Mouse (Mus musculus) olfactory bulb, adult 2 months (tissue): ENCODE data around the gene Pgm5. TPM values are rescaled to one million over a fixed set of nuclear protein-coding genes. Genes with fewer than 3 reads are reported as not detected.

Source experiments
- H3K27ac ChIP-seq: fragments of 200-500 bp; 2 replicates; pipeline ENCODE4 v1.5.1; 2012; ENCODE audit warnings: low read depth, low read length; ENCODE audit not compliant: insufficient read depth
- H3K4me1 ChIP-seq: fragments of 200-500 bp; 2 replicates; pipeline ENCODE4 v1.6.1; 2012; ENCODE audit warnings: low read length; ENCODE audit not compliant: control insufficient read depth, insufficient read depth
- H3K4me3 ChIP-seq: fragments of 200-500 bp; 2 replicates; pipeline ENCODE4 v1.5.1; 2012; ENCODE audit warnings: mild to moderate bottlenecking, low read depth, low read length, moderate library complexity; ENCODE audit not compliant: insufficient read depth
- CTCF ChIP-seq: fragments of 200-500 bp; IDR thresholded peaks from 2 replicates; pipeline ENCODE4 v1.5.1; 2012; ENCODE audit warnings: low read depth, mild to moderate bottlenecking, low read length, moderate library complexity; ENCODE audit not compliant: insufficient read depth
- POLR2A ChIP-seq: fragments of 200-500 bp; IDR thresholded peaks from 2 replicates; pipeline ENCODE4 v1.6.1; 2012; ENCODE audit warnings: mild to moderate bottlenecking, low read depth, low read length, moderate library complexity; ENCODE audit not compliant: insufficient read depth
- WGBS: fragments of 180-500 bp; shearing (Covaris S2); methylation state at CpG from one replicate; pipeline ENCODE4 v1.1.7; 2018; 5-methylcytosine and 5-hydroxymethylcytosine counted together
- polyA plus RNA-seq: library from polyadenylated mRNA; stranded (reverse); fragments of >200 nt; gene quantifications from 2 replicates; pipeline ENCODE4 v1.2.4, GENCODE M21; 2012; ENCODE audit warnings: low replicate concordance; ENCODE audit not compliant: missing spikeins, insufficient read depth, insufficient read length

Gene Pgm5
- polyA plus RNA-seq, 1 experiment, result not detected

- TF ChIP-seq CTCF (no peak), POLR2A (no peak)
- H3K4me3 ChIP-seq, result no peak overlapping the region
- no peak overlapping the region for H3K27ac ChIP-seq
- H3K4me1 ChIP-seq, result no peaks in the 10 kb centered on the region
- 84% methylated on average over 3 of the region's 3 CpGs for WGBS
Observed at GRCm38 (mm10) chr19:24671571-24671970, 190.1 kb downstream of the Pgm5 start.

- no peak overlapping the region for H3K4me3 ChIP-seq
- H3K27ac ChIP-seq, result no peak overlapping the region
- WGBS, result 70% methylated on average over 3 of the region's 3 CpGs
- TF ChIP-seq CTCF, result no peak
- TF ChIP-seq POLR2A, result no peak
- H3K4me1 ChIP-seq, result no peaks in the 10 kb centered on the region
Observed at GRCm38 (mm10) chr19:24667527-24667926, 194.1 kb downstream of the Pgm5 start.

- WGBS, result 68% methylated on average over 11 of the region's 11 CpGs
- Histone ChIP-seq H3K4me1 (no peaks in the 10 kb centered on the region), H3K4me3 (no peak overlapping the region), H3K27ac (no peak overlapping the region)
- TF ChIP-seq POLR2A (no peak), CTCF (no peak)
Observed at GRCm38 (mm10) chr19:24665771-24666170, 195.9 kb downstream of the Pgm5 start.

- 98% methylated on average over 2 of the region's 2 CpGs for WGBS
- no peak overlapping the region for H3K27ac ChIP-seq
- TF ChIP-seq CTCF (no peak), POLR2A (no peak)
- no peak overlapping the region for H3K4me3 ChIP-seq
- H3K4me1 ChIP-seq, result no peaks in the 10 kb centered on the region
Observed at GRCm38 (mm10) chr19:24662346-24662745, 199.3 kb downstream of the Pgm5 start.

GRCm38 (mm10) chr19:24656981-24657380, 204.7 kb downstream of the Pgm5 start:
- Histone ChIP-seq H3K4me1 (no peaks in the 10 kb centered on the region), H3K4me3 (no peak overlapping the region), H3K27ac (no peak overlapping the region)
- no peak for TF ChIP-seq POLR2A
- no peak for TF ChIP-seq CTCF
- WGBS, result 70% methylated on average over 3 of the region's 3 CpGs

GRCm38 (mm10) chr19:24653230-24653799, 208.3 kb downstream of the Pgm5 start:
- Histone ChIP-seq H3K27ac (no peak overlapping the region), H3K4me3 (no peak overlapping the region), H3K4me1 (no peaks in the 10 kb centered on the region)
- TF ChIP-seq POLR2A, result no peak
- TF ChIP-seq CTCF, result no peak
- 83% methylated on average over 9 of the region's 9 CpGs for WGBS

- no peaks in the 10 kb centered on the region for H3K4me1 ChIP-seq
- no peak overlapping the region for H3K4me3 ChIP-seq
- H3K27ac ChIP-seq, result no peak overlapping the region
- TF ChIP-seq CTCF (no peak), POLR2A (no peak)
- WGBS, result 52% methylated on average over 6 of the region's 6 CpGs
Observed at GRCm38 (mm10) chr19:24652342-24653019, 209.2 kb downstream of the Pgm5 start.

- WGBS, result 59% methylated on average over 2 of the region's 2 CpGs
- TF ChIP-seq POLR2A, result no peak
- TF ChIP-seq CTCF, result no peak
- no peak overlapping the region for H3K27ac ChIP-seq
- H3K4me3 ChIP-seq, result no peak overlapping the region
- no peaks in the 10 kb centered on the region for H3K4me1 ChIP-seq
Observed at GRCm38 (mm10) chr19:24651595-24651994, 210.1 kb downstream of the Pgm5 start.

- TF ChIP-seq CTCF (no peak), POLR2A (no peak)
- 73% methylated on average over 8 of the region's 8 CpGs for WGBS
- no peaks in the 10 kb centered on the region for H3K4me1 ChIP-seq
- no peak overlapping the region for H3K4me3 ChIP-seq
- H3K27ac ChIP-seq, result no peak overlapping the region
Observed at GRCm38 (mm10) chr19:24650428-24650827, 211.2 kb downstream of the Pgm5 start.

- 84% methylated on average over 8 of the region's 8 CpGs for WGBS
- Histone ChIP-seq H3K4me1 (no peaks in the 10 kb centered on the region), H3K4me3 (no peak overlapping the region), H3K27ac (no peak overlapping the region)
- TF ChIP-seq CTCF, result no peak
- no peak for TF ChIP-seq POLR2A
Observed at GRCm38 (mm10) chr19:24648016-24648415, 213.6 kb downstream of the Pgm5 start.
